Mouse (Mus musculus) Patski (cell line): ENCODE measurements around the gene Slc15a1. TPM values are rescaled to one million over a fixed set of nuclear protein-coding genes. Genes with fewer than 3 reads are reported as not detected.
"Not testable (repeated sequence)": the region's sequence is repeated elsewhere in the genome, so short reads cannot be mapped to it uniquely, and the experiment has no call there.

Source experiments
- ATAC-seq: fragments of 100-300 bp; one replicate; pipeline ENCODE4 v1.8.0; 2021
- CTCF ChIA-PET: fragments of 350-600 bp; sonication (Branson Sonifier 250); formaldehyde crosslinking; loops from one replicate; lab custom pipeline; 2022; ENCODE audit warnings: inconsistent platforms; lab: Charles Lee
- POLR2A ChIA-PET: fragments of 350-600 bp; sonication (Branson Sonifier 250); formaldehyde crosslinking; loops from one replicate; lab custom pipeline; 2022; ENCODE audit warnings: antibody characterized with exemption, inconsistent platforms; lab: Charles Lee
- DNase-seq: peaks from one replicate; pipeline ENCODE4 v3.0.0-alpha.2; 2011; ENCODE audit warnings: low read depth, low spot score
- H3K27me3 ChIP-seq: fragments of 371-371 bp; one replicate; pipeline ENCODE4 v1.5.1; 2021
- CTCF ChIP-seq: fragments of 100-300 bp; IDR thresholded peaks from one replicate; pipeline ENCODE4 v1.5.1; 2021
- in situ Hi-C: fragments of 300-500 bp; cut with MboI; formaldehyde crosslinking; loops from 3 replicates; pipeline ENCODE4 v1.11.1; 2018; ENCODE audit warnings: low pct_unique_long_range_greater_than_20kb, mixed read lengths
- polyA plus RNA-seq: library from polyadenylated mRNA; unstranded; gene quantifications from one replicate; pipeline ENCODE4 v1.2.3, GENCODE M21; 2021

Slc15a1 gene
- polyA plus RNA-seq, 1 experiment from 2014 or later, result 0.01 TPM

DNA sequence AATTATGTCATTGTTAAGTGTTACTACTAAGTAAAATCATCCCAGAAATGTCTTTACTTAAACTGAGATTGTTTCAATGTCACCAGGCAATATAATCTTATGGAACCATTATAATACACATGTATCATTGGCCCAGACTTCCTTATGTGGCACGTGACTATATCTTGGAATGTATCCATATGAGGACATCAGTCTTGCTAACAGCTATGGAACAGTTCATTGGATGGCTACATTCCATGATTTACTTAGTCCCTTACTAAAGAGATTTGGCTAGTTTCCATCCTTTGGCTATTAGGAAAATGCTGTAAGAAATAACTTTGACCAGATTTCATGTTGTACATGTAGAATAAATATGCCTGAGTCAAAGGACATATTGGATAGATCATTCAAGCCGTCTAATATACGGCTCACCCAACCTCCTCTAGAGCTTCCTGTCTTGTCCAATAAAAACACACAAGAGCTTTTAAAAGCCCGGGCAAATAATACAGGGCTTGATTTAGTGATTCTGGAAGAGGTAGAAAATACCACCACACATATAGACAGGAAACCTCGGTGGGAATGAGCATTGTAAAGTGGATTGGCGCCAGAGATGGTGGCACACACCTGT lies 90.3 kb downstream of the Slc15a1 start:
- H3K27me3 ChIP-seq, result no peaks in the 10 kb centered on the region
- ChIA-PET POLR2A (no interaction called here), CTCF (interaction anchor here (1.4 kb wide), 1 partner anchor 40 kb away, joined by 3 read pairs; no protein-coding TSS in a partner anchor)
- TF ChIP-seq CTCF, result no peak
- in situ Hi-C loops, result no loop called here
- ATAC-seq (no peak), DNase-seq (no peak)

DNA sequence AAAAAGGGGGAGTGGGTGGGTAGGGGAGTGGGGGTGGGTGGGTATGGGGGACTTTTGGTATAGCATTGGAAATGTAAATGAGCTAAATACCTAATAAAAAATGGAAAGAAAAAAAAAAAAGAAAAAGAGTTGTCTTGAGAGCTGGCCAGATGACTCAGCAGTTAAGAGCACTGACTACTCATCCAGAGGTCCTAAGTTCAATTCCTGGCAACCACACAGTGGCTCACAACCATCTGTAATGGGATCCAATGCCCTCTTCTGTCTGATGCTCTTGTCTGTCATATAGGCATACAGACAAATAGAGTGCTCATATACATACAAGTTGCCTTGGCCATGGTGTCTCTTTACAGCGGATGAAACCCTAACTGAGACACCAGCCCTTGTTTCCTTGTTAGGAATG lies 91.3 kb downstream of the Slc15a1 start:
- DNase-seq, H3K27me3 ChIP-seq, POLR2A ChIA-PET, ATAC-seq, CTCF ChIA-PET, in situ Hi-C loops: not testable (repeated sequence)

Other genes with a start within 250 kb of the Slc15a1 start
- gene Stk24, start 125.2 kb downstream of the Slc15a1 start, polyA plus RNA-seq, result 94.0 TPM